Mouse (Mus musculus) fat pad, adult 2 months (tissue): ENCODE results near the gene Eml3.
"Not testable (repeated sequence)": the region's sequence is repeated elsewhere in the genome, so short reads cannot be mapped to it uniquely, and the experiment has no call there.

ENCODE experiments used
- DNase-seq: peaks from one replicate; pipeline ENCODE4 v3.0.0-alpha.2; 2011; ENCODE audit warnings: low read depth, low spot score; ENCODE audit errors: extremely low read depth

The Eml3 gene

DNA sequence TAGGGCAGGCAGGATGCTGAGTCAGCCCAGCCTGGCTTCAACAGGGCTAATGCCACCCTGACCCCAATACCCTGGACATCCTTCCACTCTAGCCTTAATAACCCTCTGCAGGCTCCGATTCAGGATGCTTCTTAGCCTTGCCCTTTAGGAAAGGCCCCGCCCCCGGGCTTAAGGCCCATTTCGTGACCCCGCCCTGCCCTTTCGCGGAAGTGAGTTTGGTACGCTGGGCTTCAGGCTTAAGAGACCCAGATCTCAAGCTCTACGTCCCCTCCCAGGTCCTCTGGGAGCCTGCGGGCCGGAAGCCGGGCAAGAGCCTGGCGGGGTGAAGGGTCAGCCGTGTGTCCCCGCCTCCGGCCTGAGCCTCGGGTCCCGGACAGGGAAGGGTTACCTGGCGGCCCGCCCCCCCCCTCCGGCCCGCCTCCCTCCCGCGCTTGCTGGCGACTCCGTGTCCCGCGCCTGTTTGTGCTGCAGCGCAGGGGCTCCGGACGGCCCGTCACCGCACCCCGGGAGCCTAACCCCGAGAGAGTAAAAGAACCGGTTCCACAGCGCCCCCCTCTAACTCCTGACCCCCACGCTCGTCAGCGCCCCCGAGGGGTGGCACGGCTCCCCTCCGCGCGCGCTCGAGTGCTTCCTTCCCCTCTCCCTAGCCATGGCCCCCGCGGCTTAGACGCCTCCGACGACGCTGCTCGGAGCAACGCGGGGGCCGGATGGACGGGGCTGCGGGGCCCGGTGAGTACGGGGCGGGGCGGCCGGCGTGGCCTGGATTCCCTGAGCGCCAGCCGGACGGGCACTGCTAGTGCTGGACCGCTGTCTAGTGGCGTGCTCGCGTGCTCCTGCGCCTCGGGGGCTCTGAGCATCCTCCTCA, at the start of gene Eml3, which contains the start of gene Rom1:
Gene Eml3 (plus strand): TSS at position 329 of the 865 bp plus-strand sequence.
Gene Rom1 (minus strand): TSS at position 133 of the 865 bp plus-strand sequence.
- DNase-seq: no peak

- DNase-seq: no peak
Measured at GRCm38 (mm10) chr19:8880311-8881033, 48.9 kb upstream of the Eml3 start, which contains the start of gene Uqcc3. Gene Uqcc3, minus strand, starts transcription at chr19:8880923.

- DNase-seq: no peak
Measured at GRCm38 (mm10) chr19:8881034-8881392, 48.3 kb upstream of the Eml3 start.

- no peak for DNase-seq
Measured at GRCm38 (mm10) chr19:8883616-8884015, 45.7 kb upstream of the Eml3 start, which contains the start of the genes Lbhd1 and Gm49403. Gene Lbhd1, plus strand, starts transcription at chr19:8883732. Gene Gm49403, plus strand, starts transcription at chr19:8883930.

DNA sequence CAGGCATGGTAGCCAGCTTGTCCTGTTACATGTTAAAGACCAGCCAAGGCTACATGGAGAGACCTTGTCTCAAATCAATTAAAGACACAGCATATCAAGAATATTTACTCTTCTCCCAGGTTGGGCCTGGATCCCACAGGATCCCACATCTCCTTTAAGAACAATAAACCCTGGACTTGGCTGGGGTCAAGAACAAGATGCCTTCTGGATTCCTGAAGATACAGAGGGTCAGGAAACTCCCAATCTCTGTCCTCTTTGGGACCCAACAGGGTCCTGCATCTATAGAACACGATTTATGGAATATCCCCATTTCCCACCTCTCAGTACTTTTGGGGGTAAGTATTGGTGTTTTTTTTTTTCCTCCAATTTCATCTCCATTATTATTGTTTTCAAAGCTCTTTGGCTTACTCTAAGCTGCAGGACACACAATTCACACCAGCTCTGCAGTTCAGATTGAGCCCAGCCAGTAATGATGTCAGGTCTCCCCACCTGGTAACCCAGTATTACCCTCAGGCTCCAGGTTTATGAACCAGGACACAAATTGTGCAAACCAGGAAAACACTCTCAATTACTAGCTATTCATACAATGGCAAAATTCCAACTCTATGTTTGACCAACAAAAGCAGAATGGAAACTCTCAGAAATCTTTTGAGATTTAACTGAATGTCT, 42.3 kb upstream of the Eml3 start:
- DNase-seq: no peak

DNA sequence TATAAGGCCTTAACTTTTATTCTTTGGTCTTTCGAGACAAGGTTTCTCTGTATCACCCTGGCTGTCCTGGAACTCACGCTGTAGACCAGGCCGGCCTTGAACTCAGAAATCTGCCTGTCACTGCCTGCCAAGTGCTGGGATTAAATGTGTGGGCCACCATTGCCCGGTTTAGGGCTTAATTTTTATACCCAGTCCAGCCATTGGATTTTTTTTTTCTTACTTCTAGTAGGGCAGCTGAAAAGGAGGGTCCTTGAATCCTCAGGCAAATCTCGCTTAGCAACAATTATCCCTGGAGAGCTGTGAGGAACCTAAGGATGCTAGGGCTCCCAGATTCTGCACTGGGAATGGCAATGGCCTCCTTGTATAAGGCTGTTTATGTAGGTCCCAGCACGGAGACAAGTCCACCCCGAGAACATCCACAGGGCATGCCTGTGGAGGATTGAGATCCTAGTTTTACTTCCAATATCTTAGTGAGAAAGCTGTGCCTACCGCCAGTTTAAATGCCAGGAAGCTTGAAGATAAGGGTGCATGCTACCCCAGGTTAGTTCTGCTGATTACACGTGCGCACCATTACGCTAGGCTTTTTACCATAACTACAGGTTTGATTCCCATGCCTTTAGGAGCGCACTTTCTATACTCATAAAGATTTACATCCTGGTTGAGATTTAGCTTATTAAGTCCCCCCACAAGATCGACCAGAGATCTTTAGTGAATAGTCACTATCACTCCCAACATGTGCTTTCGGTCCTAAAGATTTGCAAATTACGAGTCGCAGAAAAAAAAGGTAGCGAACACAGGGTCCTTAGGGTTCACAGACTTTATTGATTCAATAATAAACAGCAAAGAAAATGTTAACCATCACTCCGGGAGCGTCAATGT, 41.5 kb upstream of the Eml3 start:
- DNase-seq: no peak

DNA sequence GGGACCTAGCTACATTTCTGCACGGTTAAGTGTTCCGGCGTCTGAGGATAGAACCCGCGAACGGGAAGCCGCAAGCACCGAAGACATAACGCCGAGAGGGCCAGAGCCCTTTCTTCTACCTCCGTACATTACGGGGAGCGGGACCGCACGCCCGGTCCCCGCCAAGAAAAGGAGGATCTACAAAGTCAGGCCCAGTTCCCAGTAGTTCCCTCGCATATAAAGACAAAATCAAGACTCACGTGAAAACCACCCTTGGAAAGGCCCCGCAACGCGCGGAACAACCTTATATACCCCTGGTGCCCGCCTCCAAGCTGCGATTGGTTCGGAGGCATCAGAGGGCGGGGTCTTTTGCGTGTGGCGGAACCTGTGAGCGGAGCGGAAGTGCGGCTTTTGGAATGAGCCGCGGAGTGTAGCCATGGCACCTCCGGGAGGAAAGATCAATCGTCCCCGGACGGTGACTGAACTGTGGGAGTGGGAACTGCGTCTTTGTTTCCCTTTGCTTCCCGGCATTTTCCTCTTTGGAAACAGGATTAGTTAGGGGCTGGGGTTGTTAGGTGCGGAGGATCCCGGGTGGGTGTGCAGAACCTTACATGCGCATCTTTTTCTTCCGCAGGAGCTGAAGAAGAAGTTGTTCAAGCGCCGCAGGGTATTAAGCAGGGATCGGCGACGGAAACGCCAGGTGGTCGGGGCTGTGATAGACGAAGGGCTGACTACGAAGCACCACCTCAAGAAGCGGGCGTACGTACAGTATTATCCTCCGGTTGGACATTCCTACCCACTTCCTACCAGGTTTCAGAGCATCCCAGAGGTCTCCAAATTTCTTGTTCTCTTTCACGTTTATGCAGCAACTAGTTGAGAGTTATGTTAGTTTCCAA, 40.6 kb upstream of the Eml3 start, which contains the start of the genes 1810009A15Rik and Gm49416:
Gene 1810009A15Rik (plus strand): TSS at position 343 of the 875 bp plus-strand sequence.
Gene Gm49416 (plus strand): TSS at position 416 of the 875 bp plus-strand sequence.
- no peak for DNase-seq

DNA sequence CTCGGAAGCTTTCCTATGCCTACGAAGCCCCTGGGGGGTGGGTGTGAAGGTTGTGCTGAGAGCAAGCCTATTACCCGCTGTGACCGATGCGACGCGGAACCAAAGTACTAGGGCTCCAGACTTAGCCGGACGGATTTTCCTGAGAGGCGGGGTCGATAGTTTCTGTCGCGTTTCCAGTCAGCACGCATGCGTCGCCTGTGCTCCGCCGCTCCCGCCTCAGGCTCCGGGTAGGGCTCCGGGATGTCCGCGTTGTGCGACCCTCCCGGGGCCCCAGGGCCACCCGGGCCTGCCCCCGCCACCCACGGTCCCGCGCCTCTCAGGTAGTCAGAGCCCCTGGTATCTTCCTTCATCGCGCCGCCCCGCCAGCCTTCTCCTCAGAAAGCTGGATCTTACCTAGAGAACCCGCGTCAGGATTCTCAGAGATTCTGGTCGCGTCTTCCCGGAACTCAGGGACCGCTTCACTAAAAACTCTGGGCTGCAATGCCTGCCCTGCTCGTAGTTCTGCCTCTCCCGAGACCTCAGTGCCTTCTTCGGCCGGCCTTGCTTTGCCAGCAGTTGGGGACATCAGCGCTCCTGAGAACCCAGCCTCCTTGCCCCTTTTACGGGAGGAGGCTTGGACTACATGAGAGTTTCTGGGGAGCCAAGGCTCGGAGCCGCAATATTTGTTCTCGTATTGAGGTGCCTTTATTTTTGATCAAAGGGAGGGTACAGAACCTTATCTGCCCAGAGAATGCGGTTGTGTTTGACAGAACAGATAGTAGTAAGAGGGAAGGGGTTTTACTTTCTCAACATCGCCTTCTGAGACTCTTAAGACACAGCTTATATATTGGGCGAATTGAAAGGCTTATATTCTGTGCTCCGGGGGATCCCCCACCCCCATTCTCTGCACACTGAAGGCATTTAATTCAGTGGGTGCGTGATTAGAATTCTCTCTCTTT, 36.3 kb upstream of the Eml3 start, which contains the start of gene Ints5:
Gene Ints5 (plus strand): TSS at position 177 of the 938 bp plus-strand sequence.
- no peak for DNase-seq

DNA sequence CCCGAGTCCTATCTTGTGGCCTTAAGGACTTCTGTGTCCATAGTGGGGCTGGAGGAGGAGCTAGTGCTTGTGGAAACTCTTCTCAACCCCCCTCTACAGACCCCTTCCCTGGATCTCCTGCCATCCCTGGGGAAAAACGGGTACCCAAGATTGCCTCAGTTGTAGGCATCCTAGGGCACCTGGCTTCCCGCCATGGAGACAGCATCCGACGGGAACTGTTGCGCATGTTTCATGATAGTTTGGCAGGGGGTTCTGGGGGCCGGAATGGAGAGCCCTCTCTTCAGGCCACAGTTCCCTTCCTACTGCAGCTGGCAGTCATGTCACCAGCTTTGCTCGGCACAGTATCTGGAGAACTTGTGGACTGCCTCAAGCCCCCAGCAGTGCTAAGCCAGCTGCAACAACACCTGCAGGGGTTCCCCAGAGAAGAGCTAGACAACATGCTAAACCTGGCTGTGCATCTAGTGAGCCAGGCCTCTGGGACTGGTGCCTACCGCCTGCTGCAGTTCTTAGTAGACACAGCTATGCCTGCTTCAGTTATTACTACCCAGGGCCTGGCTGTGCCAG, 33.9 kb upstream of the Eml3 start:
- no peak for DNase-seq

GRCm38 (mm10) chr19:8896231-8896630, 33.1 kb upstream of the Eml3 start:
- not testable (repeated sequence) for DNase-seq

DNA sequence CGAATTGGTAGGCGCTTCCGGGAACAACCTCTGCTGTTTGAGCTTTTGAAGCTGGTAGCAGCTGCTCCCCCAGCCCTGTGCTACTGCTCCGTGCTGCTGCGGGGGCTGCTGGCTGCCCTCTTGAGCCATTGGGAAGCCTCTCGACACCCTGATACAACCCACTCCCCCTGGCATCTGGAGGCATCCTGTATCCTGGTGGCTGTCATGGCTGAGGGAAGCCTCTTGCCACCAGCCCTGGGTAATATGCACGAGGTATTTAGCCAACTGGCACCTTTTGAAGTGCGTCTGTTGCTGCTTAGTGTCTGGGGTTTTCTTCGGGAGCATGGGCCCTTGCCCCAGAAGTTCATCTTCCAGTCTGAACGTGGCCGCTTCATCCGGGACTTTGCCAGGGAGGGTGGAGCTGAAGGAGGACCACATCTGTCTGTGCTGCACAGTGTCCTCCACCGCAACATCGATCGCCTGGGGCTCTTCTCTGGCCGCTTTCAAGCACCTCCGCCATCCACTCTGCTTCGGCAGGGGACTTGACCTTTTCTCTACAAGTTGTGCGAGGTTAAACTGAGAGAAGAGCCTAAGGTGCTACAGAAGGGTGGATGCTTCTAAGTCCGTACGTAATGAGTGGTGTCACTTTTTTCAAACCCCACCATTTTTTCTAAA, 32.0 kb upstream of the Eml3 start:
- not testable (repeated sequence) for DNase-seq

DNA sequence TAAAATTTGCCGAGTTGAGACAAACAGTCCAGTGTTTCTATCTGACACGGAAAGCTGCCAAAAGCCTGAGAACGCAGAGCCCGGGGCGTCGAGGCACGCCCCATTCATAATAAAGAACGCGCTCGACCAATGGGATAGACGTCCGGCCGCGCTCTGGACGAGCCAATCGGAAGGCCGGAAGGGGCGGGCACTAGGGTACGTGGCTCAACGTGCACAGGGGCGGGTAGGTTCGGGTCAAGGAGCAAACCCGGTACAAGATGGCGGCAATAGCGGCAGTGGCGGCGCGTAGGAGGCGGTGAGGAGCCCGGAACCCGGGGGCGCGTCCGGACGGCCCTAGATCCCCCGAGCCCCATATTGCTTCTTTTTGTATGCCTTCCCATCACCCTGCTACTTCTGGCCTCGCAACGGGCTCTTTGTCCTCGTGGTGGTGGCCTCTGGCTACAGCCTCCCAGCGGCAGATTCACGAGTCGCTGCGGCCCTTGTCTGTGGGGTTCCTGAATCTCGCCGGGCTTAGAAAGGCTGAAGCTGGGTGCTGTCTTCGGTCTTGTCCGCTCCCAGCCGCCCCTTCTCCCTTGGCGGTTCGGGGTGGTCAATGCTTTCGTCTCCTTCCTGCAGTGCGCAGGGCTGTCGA, 31.4 kb upstream of the Eml3 start, which contains the start of gene Ganab:
Gene Ganab (plus strand): TSS at position 207 of the 631 bp plus-strand sequence.
- no peak for DNase-seq

DNA sequence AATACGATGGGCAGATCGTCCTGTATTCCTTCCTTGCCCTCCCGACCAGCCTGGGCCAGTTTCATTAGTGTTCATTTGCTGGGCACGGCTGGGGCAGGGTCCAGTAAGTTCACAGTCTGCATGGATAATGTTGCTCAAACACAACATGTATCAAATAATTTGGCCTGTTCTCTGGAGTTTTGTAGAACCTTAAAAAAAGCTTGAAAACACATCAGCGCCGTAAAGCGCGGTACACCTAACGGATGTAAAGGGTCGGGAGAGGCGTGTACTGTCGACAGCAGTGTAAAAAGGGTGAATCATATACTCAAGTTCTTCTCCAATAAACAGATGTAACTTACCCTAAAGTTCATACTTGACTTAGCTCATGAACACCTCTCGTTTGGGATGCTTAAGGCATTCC, 30.8 kb upstream of the Eml3 start:
- DNase-seq: no peak

- DNase-seq: no peak
Measured at GRCm38 (mm10) chr19:8899079-8899478, 30.3 kb upstream of the Eml3 start.

DNA sequence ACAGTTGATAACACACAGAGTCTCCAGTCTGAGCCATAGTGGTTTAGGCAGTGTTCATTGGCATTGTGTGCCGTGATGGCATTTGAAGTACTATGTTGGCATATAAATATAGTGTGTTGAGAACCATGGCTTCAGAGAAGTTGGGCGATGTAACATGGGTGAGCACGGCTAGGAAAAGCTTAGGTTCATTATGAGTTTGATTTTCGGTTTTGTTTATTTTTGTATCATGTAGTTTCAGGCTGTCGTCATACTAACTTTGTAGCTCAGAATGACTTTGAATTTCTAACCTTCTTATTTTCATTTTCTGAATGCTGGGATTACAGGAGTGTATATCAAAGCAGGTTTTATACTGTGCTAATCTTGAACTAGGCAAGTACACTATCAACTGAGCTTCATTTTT, 25.9 kb upstream of the Eml3 start:
- DNase-seq: no peak

DNA sequence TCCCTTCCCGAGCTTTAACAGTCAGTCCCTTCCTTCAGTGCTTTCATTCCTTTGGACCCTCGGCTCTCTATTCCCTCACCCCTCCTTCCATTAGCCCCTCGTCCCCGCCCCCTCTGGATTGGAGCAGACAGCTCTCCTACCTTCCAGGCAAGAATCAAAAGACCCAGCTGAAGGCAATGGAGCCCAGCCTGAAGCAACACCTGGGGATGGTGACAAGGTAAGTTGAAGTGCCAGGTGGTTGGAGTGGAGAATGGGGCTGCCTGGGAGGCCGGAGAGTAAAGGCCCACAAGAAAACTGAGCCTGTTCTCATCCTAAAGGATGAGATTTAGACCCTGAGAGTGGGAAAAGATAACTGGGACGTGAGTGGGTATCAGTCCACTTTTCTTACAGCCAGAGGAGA, 20.8 kb upstream of the Eml3 start:
- no peak for DNase-seq

- no peak for DNase-seq
Measured at GRCm38 (mm10) chr19:8911810-8912209, 17.5 kb upstream of the Eml3 start.
